Mouse (Mus musculus): Measurements from ENCODE around the gene Pkp1. TPM values are rescaled to one million over a fixed set of nuclear protein-coding genes. Genes with fewer than 3 reads are reported as not detected.

Gene Pkp1
- polyA plus RNA-seq, 1 experiment from 2014 or later: 0.20 TPM

DNA sequence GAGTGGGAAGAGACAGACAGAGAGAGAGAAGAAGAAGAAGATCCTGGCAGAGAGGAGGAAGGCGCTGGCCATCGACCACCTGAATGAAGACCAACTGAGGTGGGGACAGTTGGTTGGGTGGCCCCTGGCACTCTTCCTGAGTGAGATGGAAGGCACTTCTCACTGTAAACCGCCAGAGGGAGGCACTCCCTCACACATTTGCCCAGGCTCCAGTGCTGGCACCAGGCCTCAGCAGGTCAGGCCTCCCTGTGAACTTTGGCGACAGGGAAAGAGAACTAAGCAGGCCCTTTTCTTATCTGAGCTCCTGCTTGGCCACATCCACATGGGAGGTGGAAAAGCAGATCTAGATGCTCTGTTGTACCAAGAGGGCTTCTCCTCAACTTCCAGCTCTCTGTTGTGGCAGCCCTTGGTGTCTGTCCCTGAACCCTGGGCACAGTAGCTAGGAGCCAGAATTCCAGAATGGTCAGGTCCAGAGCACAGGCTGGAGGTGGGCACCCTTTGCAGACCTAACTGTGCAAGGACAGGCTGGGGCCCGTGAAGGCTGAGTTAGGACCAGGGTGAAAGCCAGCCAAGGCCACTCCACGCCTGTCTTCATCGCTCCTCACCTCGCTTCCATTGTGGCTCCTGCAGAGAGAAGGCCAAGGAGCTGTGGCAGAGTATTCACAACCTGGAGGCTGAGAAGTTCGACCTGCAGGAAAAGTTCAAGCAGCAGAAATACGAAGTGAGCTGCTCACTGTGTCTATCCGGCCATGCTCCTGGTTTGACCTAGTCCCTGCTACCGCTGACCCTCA lies 68.1 kb downstream of the Pkp1 start:
- ATAC-seq (ENCODE audit: low FRiP score): no peak
- peaks cover 22% of the 10 kb centered on the region for H3K4me1 ChIP-seq
- no peak overlapping the region for H3K4me3 ChIP-seq (replicated peaks)
- no peak overlapping the region for H3K4me2 ChIP-seq
- H3K9ac ChIP-seq: no peak overlapping the region
- H3K27ac ChIP-seq: no peak overlapping the region
- H3K36me3 ChIP-seq (replicated peaks): no peaks in the 10 kb centered on the region
- no peaks in the 10 kb centered on the region for H3K27me3 ChIP-seq
- H3K9me3 ChIP-seq: no peaks in the 10 kb centered on the region
- 70% methylated on average over 12 of the region's 12 CpGs for WGBS

DNA sequence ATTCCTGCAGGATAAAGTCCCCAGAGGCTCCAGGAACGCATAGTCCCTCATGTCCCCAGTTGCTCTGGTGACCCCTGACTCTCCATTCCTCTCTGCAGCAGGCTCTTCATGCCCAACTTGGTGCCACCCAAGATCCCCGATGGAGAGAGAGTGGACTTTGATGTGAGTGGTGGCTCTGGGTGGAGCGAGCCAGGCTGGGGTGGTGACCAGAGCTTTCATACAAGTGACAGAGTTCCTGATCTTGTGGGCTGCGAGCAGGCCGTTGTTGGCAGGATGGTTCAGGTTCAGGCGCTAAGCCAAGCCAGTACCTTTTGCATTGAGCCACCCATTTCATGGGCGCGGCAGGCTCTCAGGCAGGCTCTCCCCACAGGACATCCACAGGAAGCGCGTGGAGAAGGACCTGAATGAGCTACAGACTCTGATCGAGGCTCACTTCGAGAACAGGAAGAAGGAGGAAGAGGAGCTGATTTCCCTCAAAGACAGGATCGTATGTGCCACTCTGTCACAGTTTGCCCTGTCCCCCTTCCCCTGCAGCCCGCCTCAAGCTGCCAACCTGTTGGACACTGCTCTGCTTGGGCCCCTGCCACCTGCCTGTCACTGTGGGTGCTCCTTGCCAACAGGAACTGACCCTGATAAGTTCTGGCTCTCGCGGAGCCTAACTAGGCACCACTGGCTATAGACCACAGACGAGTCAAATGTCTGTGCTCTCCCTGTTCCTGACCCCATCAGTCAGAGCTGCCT lies 71.2 kb downstream of the Pkp1 start:
- no peak overlapping the region for H3K27ac ChIP-seq
- no peak overlapping the region for H3K9ac ChIP-seq
- no peak overlapping the region for H3K4me3 ChIP-seq (replicated peaks)
- H3K4me1 ChIP-seq: peaks cover 19% of the 10 kb centered on the region
- ATAC-seq (ENCODE audit: low FRiP score): no peak
- WGBS: 89% methylated on average over 17 of the region's 17 CpGs
- no peaks in the 10 kb centered on the region for H3K36me3 ChIP-seq (replicated peaks)
- no peak overlapping the region for H3K4me2 ChIP-seq
- no peaks in the 10 kb centered on the region for H3K27me3 ChIP-seq
- H3K9me3 ChIP-seq: no peaks in the 10 kb centered on the region

DNA sequence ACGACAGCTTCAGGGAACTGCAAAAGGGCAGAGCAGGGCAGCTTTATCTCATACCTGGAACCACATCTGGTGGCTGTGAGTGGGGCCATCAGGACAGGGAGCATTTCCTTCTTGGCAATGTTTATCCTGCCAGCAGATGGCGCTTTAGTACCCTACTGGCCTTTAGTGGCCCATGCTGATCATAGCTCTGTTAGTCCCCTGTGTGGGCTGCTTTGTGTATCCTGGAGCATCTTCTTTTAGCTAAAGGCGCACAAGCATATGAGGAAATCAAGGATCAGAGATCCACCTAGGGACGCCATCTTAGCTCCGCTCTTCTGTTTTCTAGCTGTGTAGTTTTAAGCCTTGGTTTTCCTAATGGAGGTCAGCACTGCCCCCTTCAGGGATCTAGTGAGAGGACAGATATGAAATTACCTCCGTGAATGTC lies 71.9 kb downstream of the Pkp1 start:
- Histone ChIP-seq H3K4me3 (replicated peaks) (no peak overlapping the region), H3K9me3 (no peaks in the 10 kb centered on the region), H3K27me3 (no peaks in the 10 kb centered on the region), H3K27ac (no peak overlapping the region), H3K9ac (no peak overlapping the region), H3K36me3 (replicated peaks) (no peaks in the 10 kb centered on the region), H3K4me2 (no peak overlapping the region), H3K4me1 (peaks cover 13% of the 10 kb centered on the region)
- 31% methylated on average over 6 of the region's 6 CpGs for WGBS
- ATAC-seq (ENCODE audit: low FRiP score): no peak

DNA sequence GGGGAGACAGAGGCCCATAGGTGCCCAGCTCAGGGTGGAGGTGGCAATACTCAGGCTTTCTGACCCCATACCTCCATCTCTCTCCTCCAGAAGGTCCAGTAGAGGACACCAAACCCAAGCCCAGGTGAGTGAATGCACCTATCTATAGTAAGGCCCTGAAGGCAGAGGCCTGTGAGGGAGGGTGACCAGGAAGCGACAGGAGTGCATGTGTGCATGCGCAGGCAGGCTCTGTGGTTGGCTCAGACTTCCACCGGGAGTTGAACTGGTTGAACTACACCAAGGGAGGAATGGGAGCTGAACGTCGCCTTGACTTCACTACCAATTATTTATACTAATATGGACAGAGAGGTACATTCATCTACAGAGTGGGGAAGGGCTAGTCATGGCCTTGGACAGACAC lies 72.4 kb downstream of the Pkp1 start:
- no peak overlapping the region for H3K4me2 ChIP-seq
- no peaks in the 10 kb centered on the region for H3K36me3 ChIP-seq (replicated peaks)
- H3K27me3 ChIP-seq: no peaks in the 10 kb centered on the region
- H3K4me3 ChIP-seq (replicated peaks): no peak overlapping the region
- ATAC-seq (ENCODE audit: low FRiP score): no peak
- 70% methylated on average over 5 of the region's 5 CpGs for WGBS
- H3K9me3 ChIP-seq: no peaks in the 10 kb centered on the region
- no peak overlapping the region for H3K9ac ChIP-seq
- no peak overlapping the region for H3K27ac ChIP-seq
- peaks cover 7% of the 10 kb centered on the region for H3K4me1 ChIP-seq

DNA sequence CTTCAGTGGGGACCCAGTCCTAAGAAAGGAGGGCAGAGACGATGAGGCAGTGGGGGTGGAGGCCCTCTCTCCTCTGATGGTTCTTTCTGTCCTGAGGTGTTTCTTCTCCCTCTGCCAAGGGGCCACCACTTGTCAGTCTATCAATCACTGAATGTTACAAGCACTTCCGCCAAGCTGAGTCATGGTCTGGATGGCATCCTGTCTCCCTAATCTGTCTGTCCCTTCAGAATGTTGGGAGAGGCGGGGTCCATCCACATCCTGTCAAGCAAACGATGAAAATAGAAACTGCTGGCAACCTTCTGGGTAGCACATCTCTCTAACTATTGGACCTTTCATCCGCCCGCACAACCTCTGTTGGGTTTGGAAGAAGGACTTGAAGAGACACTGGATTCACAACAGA lies 74.5 kb downstream of the Pkp1 start:
- WGBS: 85% methylated on average over 6 of the region's 6 CpGs
- no peak overlapping the region for H3K27ac ChIP-seq
- no peaks in the 10 kb centered on the region for H3K9me3 ChIP-seq
- no peak overlapping the region for H3K4me3 ChIP-seq (replicated peaks)
- no peak for ATAC-seq (ENCODE audit: low FRiP score)
- H3K27me3 ChIP-seq: no peaks in the 10 kb centered on the region
- H3K4me2 ChIP-seq: no peak overlapping the region
- H3K9ac ChIP-seq: no peak overlapping the region
- H3K4me1 ChIP-seq: 0 out of 2 replicates have a peak, but pooled peaks cover 4% of the 10 kb centered on the region
- no peaks in the 10 kb centered on the region for H3K36me3 ChIP-seq (replicated peaks)

GRCm38 (mm10) chr1:135843519-135844262 lies 75.3 kb downstream of the Pkp1 start:
- H3K9me3 ChIP-seq: no peaks in the 10 kb centered on the region
- no peaks in the 10 kb centered on the region for H3K4me1 ChIP-seq
- 92% methylated on average over 10 of the region's 10 CpGs for WGBS
- ATAC-seq (ENCODE audit: low FRiP score): no peak
- H3K4me3 ChIP-seq (replicated peaks): no peak overlapping the region
- H3K36me3 ChIP-seq (replicated peaks): no peaks in the 10 kb centered on the region
- no peak overlapping the region for H3K27ac ChIP-seq
- H3K27me3 ChIP-seq: no peaks in the 10 kb centered on the region
- no peak overlapping the region for H3K9ac ChIP-seq
- no peak overlapping the region for H3K4me2 ChIP-seq

DNA sequence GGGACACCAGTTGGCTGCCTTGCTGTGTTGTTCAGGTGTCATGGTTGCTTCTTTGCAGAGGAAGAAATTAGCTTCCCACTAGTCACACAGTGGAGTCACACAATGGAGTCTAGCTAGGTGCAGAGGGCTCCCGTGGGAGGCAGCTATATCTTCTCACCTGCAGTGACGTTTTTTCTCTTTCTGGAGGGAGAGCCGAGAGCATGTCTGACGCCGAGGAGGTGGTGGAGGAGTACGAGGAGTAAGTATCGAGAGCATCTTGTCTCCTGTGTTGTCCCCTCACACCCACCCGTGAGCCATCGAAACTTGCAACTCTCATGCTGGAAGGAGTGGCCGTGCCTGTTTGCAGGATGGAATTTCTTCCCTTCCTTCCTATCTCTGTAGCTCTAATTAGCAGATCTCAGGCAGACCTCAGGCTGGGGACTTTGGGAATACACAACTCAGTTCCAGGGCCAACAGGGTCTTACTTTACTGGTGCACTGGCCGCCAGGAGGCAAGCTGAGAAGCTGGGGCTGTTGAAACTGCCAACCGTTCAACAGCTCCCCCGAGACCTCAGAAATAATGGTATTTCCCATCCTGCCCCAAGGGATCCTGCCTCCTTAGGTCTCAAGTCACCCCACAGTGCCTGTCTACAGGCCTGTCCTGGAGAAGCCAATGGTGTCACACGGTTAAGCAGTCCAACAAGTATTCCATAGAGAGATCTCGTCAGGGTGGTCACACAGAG lies 78.2 kb downstream of the Pkp1 start:
- WGBS: 78% methylated on average over 15 of the region's 15 CpGs
- H3K27ac ChIP-seq: no peak overlapping the region
- H3K27me3 ChIP-seq: no peaks in the 10 kb centered on the region
- H3K36me3 ChIP-seq (replicated peaks): no peaks in the 10 kb centered on the region
- no peak overlapping the region for H3K4me3 ChIP-seq (replicated peaks)
- no peak for ATAC-seq (ENCODE audit: low FRiP score)
- H3K4me1 ChIP-seq: no peaks in the 10 kb centered on the region; the same call in 1 of the 2 replicates
- H3K9ac ChIP-seq: no peak overlapping the region
- H3K9me3 ChIP-seq: no peaks in the 10 kb centered on the region
- H3K4me2 ChIP-seq: no peak overlapping the region

GRCm38 (mm10) chr1:135839065-135839464 lies 79.9 kb downstream of the Pkp1 start:
- H3K27me3 ChIP-seq: no peaks in the 10 kb centered on the region
- no peaks in the 10 kb centered on the region for H3K9me3 ChIP-seq
- no peak overlapping the region for H3K9ac ChIP-seq
- no peak overlapping the region for H3K4me3 ChIP-seq (replicated peaks)
- no peak overlapping the region for H3K4me2 ChIP-seq
- ATAC-seq (ENCODE audit: low FRiP score): no peak
- H3K36me3 ChIP-seq (replicated peaks): no peaks in the 10 kb centered on the region
- no peak overlapping the region for H3K27ac ChIP-seq
- WGBS: 88% methylated on average over 6 of the region's 6 CpGs
- H3K4me1 ChIP-seq: no peaks in the 10 kb centered on the region; the same call in 1 of the 2 replicates

GRCm38 (mm10) chr1:135838626-135839025 lies 80.4 kb downstream of the Pkp1 start:
- no peak overlapping the region for H3K4me3 ChIP-seq (replicated peaks)
- H3K9ac ChIP-seq: no peak overlapping the region
- no peak for ATAC-seq (ENCODE audit: low FRiP score)
- no peaks in the 10 kb centered on the region for H3K36me3 ChIP-seq (replicated peaks)
- WGBS: 63% methylated on average over 4 of the region's 4 CpGs
- no peaks in the 10 kb centered on the region for H3K27me3 ChIP-seq
- H3K4me2 ChIP-seq: no peak overlapping the region
- no peaks in the 10 kb centered on the region for H3K9me3 ChIP-seq
- no peaks in the 10 kb centered on the region; the same call in 1 of the 2 replicates for H3K4me1 ChIP-seq
- no peak overlapping the region for H3K27ac ChIP-seq

GRCm38 (mm10) chr1:135835716-135836483 lies 83.1 kb downstream of the Pkp1 start, which contains the start of gene Tnnt2:
Gene Tnnt2 (plus strand): TSS chr1:135836354.
- Histone ChIP-seq H3K9ac (no peak within 1 kb of the TSS), H3K36me3 (replicated peaks) (no peaks in the 10 kb centered on the region), H3K27ac (no peak within 1 kb of the TSS), H3K4me3 (replicated peaks) (no peak within 1 kb of the TSS), H3K4me2 (no peak within 1 kb of the TSS), H3K27me3 (no peaks in the 10 kb centered on the region), H3K9me3 (no peaks in the 10 kb centered on the region), H3K4me1 (no peaks in the 10 kb centered on the region; the same call in 1 of the 2 replicates)
- WGBS: 53% methylated on average over 9 of the region's 9 CpGs
- ATAC-seq (ENCODE audit: low FRiP score): no peak

DNA sequence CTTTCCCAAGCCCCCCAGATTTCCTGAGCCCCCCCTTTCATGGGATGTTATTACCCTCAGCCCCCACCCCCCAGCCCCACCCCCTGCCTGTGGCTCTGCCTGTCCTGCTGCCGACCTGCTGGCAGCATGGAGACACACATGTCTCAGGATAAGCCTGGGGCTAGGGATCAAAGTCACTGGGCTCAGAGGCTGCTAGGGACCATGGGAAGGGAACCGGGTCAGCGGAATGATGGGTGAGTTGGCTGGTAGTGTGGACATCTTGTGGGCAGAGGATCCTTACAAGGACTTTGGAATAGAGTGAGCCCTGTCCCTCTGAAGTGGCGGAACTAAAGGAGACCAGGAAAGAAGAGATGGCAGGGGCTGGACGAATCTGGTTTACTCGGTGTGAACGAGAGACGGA lies 84.0 kb downstream of the Pkp1 start:
- no peak overlapping the region for H3K4me3 ChIP-seq (replicated peaks)
- no peaks in the 10 kb centered on the region for H3K9me3 ChIP-seq
- no peak overlapping the region for H3K9ac ChIP-seq
- H3K4me2 ChIP-seq: no peak overlapping the region
- H3K4me1 ChIP-seq: no peaks in the 10 kb centered on the region; the same call in 1 of the 2 replicates
- H3K27ac ChIP-seq: no peak overlapping the region
- no peaks in the 10 kb centered on the region for H3K36me3 ChIP-seq (replicated peaks)
- no peak for ATAC-seq (ENCODE audit: low FRiP score)
- no peaks in the 10 kb centered on the region for H3K27me3 ChIP-seq
- WGBS: 86% methylated on average over 8 of the region's 8 CpGs
